Mouse (Mus musculus) spleen, postnatal 10 days (tissue): ENCODE measurements around the gene Otop3.

ENCODE experiments used
- DNase-seq, 2 experiments: peaks; one replicate each; pipeline ENCODE4 v3.0.0; 2021 to 2022; ENCODE audit warnings: low spot score in 2 of 2

The Otop3 gene

GRCm38 (mm10) chr11:115318245-115319027 lies 16.1 kb upstream of the Otop3 start:
- DNase-seq, result no peak

- no peak for DNase-seq
These were observed 14.7 kb upstream of the Otop3 start for GRCm38 (mm10) chr11:115319704-115320383.

- peak; percentile 32 to 68 for DNase-seq
These were observed 12.4 kb upstream of the Otop3 start, which contains the start of gene Ush1g for GRCm38 (mm10) chr11:115321906-115322693. TSS of gene Ush1g (minus strand) at chr11:115322041.

GRCm38 (mm10) chr11:115323354-115323753 lies 11.2 kb upstream of the Otop3 start:
- no peak for DNase-seq

- DNase-seq, result no peak
These were observed 7.8 kb upstream of the Otop3 start for GRCm38 (mm10) chr11:115326730-115327129.

GRCm38 (mm10) chr11:115329339-115329738 lies 5.2 kb upstream of the Otop3 start:
- peak in 1 of 2 experiments; percentile 44 for DNase-seq

GRCm38 (mm10) chr11:115335223-115335622 lies 692 bp downstream of the Otop3 start:
- no peak for DNase-seq

- DNase-seq, result no peak
These were observed 1.6 kb downstream of the Otop3 start for GRCm38 (mm10) chr11:115336115-115336514.

- DNase-seq, result no peak
These were observed 2.8 kb downstream of the Otop3 start for GRCm38 (mm10) chr11:115337350-115337749.

- DNase-seq, result no peak
These were observed 3.3 kb downstream of the Otop3 start for GRCm38 (mm10) chr11:115337826-115338225.

- no peak for DNase-seq
These were observed 6.7 kb downstream of the Otop3 start for GRCm38 (mm10) chr11:115341246-115341645.

GRCm38 (mm10) chr11:115341866-115342265 lies 7.3 kb downstream of the Otop3 start:
- DNase-seq, result no peak

- DNase-seq, result no peak
These were observed 10.4 kb downstream of the Otop3 start for GRCm38 (mm10) chr11:115344967-115345366.

GRCm38 (mm10) chr11:115345515-115345914 lies 11.0 kb downstream of the Otop3 start:
- DNase-seq, result no peak

- no peak for DNase-seq
These were observed 14.2 kb downstream of the Otop3 start for GRCm38 (mm10) chr11:115348681-115349248.

- no peak for DNase-seq
These were observed 15.4 kb downstream of the Otop3 start for GRCm38 (mm10) chr11:115349976-115350375.

GRCm38 (mm10) chr11:115353375-115353774 lies 18.8 kb downstream of the Otop3 start:
- DNase-seq, result no peak

- DNase-seq, result peak; percentile 39 to 73
These were observed 19.7 kb downstream of the Otop3 start for GRCm38 (mm10) chr11:115354183-115354582.

- DNase-seq, result peak; percentile 50 to 78
These were observed 23.9 kb downstream of the Otop3 start for GRCm38 (mm10) chr11:115358468-115358867.

GRCm38 (mm10) chr11:115359293-115359692 lies 24.8 kb downstream of the Otop3 start:
- no peak for DNase-seq

- DNase-seq, result no peak
These were observed 25.2 kb downstream of the Otop3 start for GRCm38 (mm10) chr11:115359726-115360125.

- DNase-seq, result no peak
These were observed 29.6 kb downstream of the Otop3 start for GRCm38 (mm10) chr11:115364136-115364535.
